Mouse (Mus musculus) embryonic facial prominence, embryonic 14.5 days (tissue): ENCODE measurements around the gene Bbs1. TPM values are rescaled to one million over a fixed set of nuclear protein-coding genes. Genes with fewer than 3 reads are reported as not detected.

ENCODE experiments used
- ATAC-seq: fragments of 200-750 bp; cut with Nextera tagmentation; 2 replicates; pipeline ENCODE4 v1.8.0; 2017; ENCODE audit warnings: low read depth, moderate number of reproducible peaks, moderate TSS enrichment
- DNase-seq: peaks from one replicate; pipeline ENCODE4 v3.0.0-alpha.2; 2015; ENCODE audit warnings: low spot score
- H3K27ac ChIP-seq: fragments of 300-500 bp; sonication (generic); replicated peaks from 2 replicates; pipeline ENCODE4 v1.5.1; 2014; ENCODE audit warnings: low read depth, mild to moderate bottlenecking, low read length, moderate library complexity
- H3K27me3 ChIP-seq: fragments of 300-500 bp; sonication (generic); replicated peaks from 2 replicates; pipeline ENCODE4 v1.6.1; 2014; ENCODE audit warnings: low read length; ENCODE audit not compliant: control insufficient read depth, insufficient read depth
- H3K36me3 ChIP-seq: fragments of 300-500 bp; sonication (generic); 2 replicates; pipeline ENCODE4 v1.6.1; 2014; ENCODE audit warnings: low read length, mixed read lengths; ENCODE audit not compliant: control insufficient read depth, insufficient read depth
- H3K4me1 ChIP-seq: fragments of 300-500 bp; sonication (generic); 2 replicates; pipeline ENCODE4 v1.6.1; 2014; ENCODE audit warnings: antibody characterized with exemption, low read length; ENCODE audit not compliant: control insufficient read depth, insufficient read depth
- H3K4me2 ChIP-seq: fragments of 300-500 bp; sonication (generic); 2 replicates; pipeline ENCODE4 v1.6.1; 2014; ENCODE audit warnings: low read depth, mild to moderate bottlenecking, low read length, moderate library complexity, mixed read lengths
- H3K4me3 ChIP-seq: fragments of 300-500 bp; sonication (generic); 2 replicates; pipeline ENCODE4 v1.5.1; 2014; ENCODE audit warnings: low read depth, mild to moderate bottlenecking, low read length
- H3K9ac ChIP-seq: fragments of 300-500 bp; sonication (generic); 2 replicates; pipeline ENCODE4 v1.6.1; 2014; ENCODE audit warnings: low read depth, mild to moderate bottlenecking, low read length, moderate library complexity, mixed read lengths
- H3K9me3 ChIP-seq: fragments of 300-500 bp; sonication (generic); 2 replicates; pipeline ENCODE4 v1.6.1; 2016; ENCODE audit warnings: low read length; ENCODE audit not compliant: control insufficient read depth
- WGBS: fragments of 180-500 bp; shearing (Covaris S2); extraction: QIAGEN DNeasy Blood & Tissue Kit; methylation state at CpG from one replicate; pipeline ENCODE4 v1.1.7; 2014; 5-methylcytosine and 5-hydroxymethylcytosine counted together
- polyA plus RNA-seq: library from polyadenylated mRNA; unstranded; fragments of >200 nt; fragmentation: Nextera tagmentation; extraction: Ambion mirVana; gene quantifications from 2 replicates; pipeline ENCODE4 v1.2.1, GENCODE M21; 2014

The Bbs1 gene
- polyA plus RNA-seq, 1 experiment from 2014 or later = 4.2 TPM

- no peaks in the 10 kb centered on the region for H3K27me3 ChIP-seq
- peak; percentile 59 for DNase-seq
- 0 out of 2 replicates have a peak, but pooled peaks have one; percentile 26 for ATAC-seq
- H3K4me3 ChIP-seq = no peak overlapping the region
- no peaks in the 10 kb centered on the region for H3K9me3 ChIP-seq
- peaks cover 11% of the 10 kb centered on the region; the same call in 1 of the 2 replicates for H3K36me3 ChIP-seq
- no peak overlapping the region for H3K9ac ChIP-seq
- H3K4me2 ChIP-seq = no peak overlapping the region
- H3K4me1 ChIP-seq = no peaks in the 10 kb centered on the region
- H3K27ac ChIP-seq = no peak overlapping the region
- 50% methylated on average over 9 of the region's 9 CpGs for WGBS
Measured at GRCm38 (mm10) chr19:4898972-4899371, 7.5 kb downstream of the Bbs1 start.

GRCm38 (mm10) chr19:4896780-4897520 lies 9.5 kb downstream of the Bbs1 start:
- WGBS = 62% methylated on average over 21 of the region's 21 CpGs
- no peak overlapping the region for H3K9ac ChIP-seq
- no peak for DNase-seq
- H3K4me2 ChIP-seq = no peak overlapping the region
- peaks cover 14% of the 10 kb centered on the region; the same call in 1 of the 2 replicates for H3K36me3 ChIP-seq
- ATAC-seq = no peak
- no peaks in the 10 kb centered on the region for H3K27me3 ChIP-seq
- no peaks in the 10 kb centered on the region for H3K9me3 ChIP-seq
- H3K4me1 ChIP-seq = no peaks in the 10 kb centered on the region
- no peak overlapping the region for H3K27ac ChIP-seq
- no peak overlapping the region for H3K4me3 ChIP-seq

GRCm38 (mm10) chr19:4891798-4892197 lies 14.6 kb downstream of the Bbs1 start:
- 83% methylated on average over 3 of the region's 3 CpGs for WGBS
- H3K9me3 ChIP-seq = no peaks in the 10 kb centered on the region

GRCm38 (mm10) chr19:4889791-4890190 lies 16.6 kb downstream of the Bbs1 start:
- no peaks in the 10 kb centered on the region for H3K27me3 ChIP-seq
- DNase-seq (no peak), ATAC-seq (no peak)
- H3K9ac ChIP-seq = no peak overlapping the region
- no peak overlapping the region for H3K27ac ChIP-seq
- WGBS = 84% methylated on average over 10 of the region's 10 CpGs
- no peak overlapping the region for H3K4me3 ChIP-seq
- no peaks in the 10 kb centered on the region for H3K9me3 ChIP-seq
- H3K4me2 ChIP-seq = no peak overlapping the region
- no peaks in the 10 kb centered on the region for H3K4me1 ChIP-seq
- H3K36me3 ChIP-seq = peaks cover 10% of the 10 kb centered on the region; the same call in 1 of the 2 replicates

More at GRCm38 (mm10) chr19:4891798-4892197, 14.6 kb downstream of the Bbs1 start:
- Histone ChIP-seq H3K9ac (0 out of 2 replicates have a peak overlapping the region, but pooled peaks have one; percentile 11), H3K4me2 (no peak overlapping the region), H3K27ac (no peak overlapping the region), H3K4me1 (no peaks in the 10 kb centered on the region), H3K36me3 (peaks cover 10% of the 10 kb centered on the region; the same call in 1 of the 2 replicates), H3K27me3 (no peaks in the 10 kb centered on the region), H3K4me3 (no peak overlapping the region)
- DNase-seq = no peak
- no peak for ATAC-seq

- ATAC-seq (no peak), DNase-seq (no peak)
- Histone ChIP-seq H3K9me3 (no peaks in the 10 kb centered on the region), H3K4me3 (no peak overlapping the region), H3K4me1 (0 out of 2 replicates have a peak, but pooled peaks cover 3% of the 10 kb centered on the region), H3K4me2 (no peak overlapping the region), H3K27me3 (no peaks in the 10 kb centered on the region), H3K9ac (no peak overlapping the region), H3K36me3 (no peaks in the 10 kb centered on the region), H3K27ac (no peak overlapping the region)
- 87% methylated on average over 4 of the region's 4 CpGs for WGBS
Measured at GRCm38 (mm10) chr19:4883961-4884360, 22.5 kb downstream of the Bbs1 start.

- H3K4me1 ChIP-seq = peaks cover 12% of the 10 kb centered on the region; the same call in 1 of the 2 replicates
- peak overlapping the region; percentile 95 for H3K4me3 ChIP-seq
- no peak overlapping the region for H3K27ac ChIP-seq
- H3K4me2 ChIP-seq = peak overlapping the region; percentile 83
- 47% methylated on average over 10 of the region's 10 CpGs for WGBS
- no peak for DNase-seq
- peak overlapping the region; percentile 88 for H3K9ac ChIP-seq
- H3K9me3 ChIP-seq = no peaks in the 10 kb centered on the region
- no peaks in the 10 kb centered on the region for H3K36me3 ChIP-seq
- no peaks in the 10 kb centered on the region for H3K27me3 ChIP-seq
- ATAC-seq = no peak
Measured at GRCm38 (mm10) chr19:4879324-4879703, 27.1 kb downstream of the Bbs1 start.

GRCm38 (mm10) chr19:4878405-4879323 lies 27.8 kb downstream of the Bbs1 start, which contains the start of gene Zdhhc24:
TSS of gene Zdhhc24 (plus strand) at chr19:4878668.
- no peaks in the 10 kb centered on the region for H3K27me3 ChIP-seq
- peak; percentile 98 for DNase-seq

GRCm38 (mm10) chr19:4877785-4878184 lies 28.6 kb downstream of the Bbs1 start, which contains the start of gene Actn3:
TSS of gene Actn3 (minus strand) at chr19:4877909.
- DNase-seq (peak; percentile 52), ATAC-seq (peak; percentile 10; the same call in 1 of the 2 replicates)
- H3K4me2 ChIP-seq = peak within 1 kb of the TSS; percentile 83

More at GRCm38 (mm10) chr19:4878405-4879323, 27.8 kb downstream of the Bbs1 start, which contains the start of gene Zdhhc24:
- Histone ChIP-seq H3K4me3 (peak within 1 kb of the TSS; percentile 95), H3K4me1 (peaks cover 12% of the 10 kb centered on the region; the same call in 1 of the 2 replicates), H3K9ac (peak within 1 kb of the TSS; percentile 88), H3K4me2 (peak within 1 kb of the TSS; percentile 83), H3K9me3 (no peaks in the 10 kb centered on the region), H3K27ac (peak within 1 kb of the TSS; percentile 64; the same call in 1 of the 2 replicates), H3K36me3 (no peaks in the 10 kb centered on the region)
- 1% methylated on average over 44 of the region's 52 CpGs for WGBS
- ATAC-seq = peak; percentile 98

More at GRCm38 (mm10) chr19:4877785-4878184, 28.6 kb downstream of the Bbs1 start, which contains the start of gene Actn3:
- peak within 1 kb of the TSS; percentile 95 for H3K4me3 ChIP-seq
- peaks cover 12% of the 10 kb centered on the region; the same call in 1 of the 2 replicates for H3K4me1 ChIP-seq
- peak within 1 kb of the TSS; percentile 88 for H3K9ac ChIP-seq
- peak within 1 kb of the TSS; percentile 64; the same call in 1 of the 2 replicates for H3K27ac ChIP-seq
- H3K36me3 ChIP-seq = no peaks in the 10 kb centered on the region
- WGBS = 5% methylated on average over 15 of the region's 17 CpGs
- H3K9me3 ChIP-seq = no peaks in the 10 kb centered on the region
- H3K27me3 ChIP-seq = no peaks in the 10 kb centered on the region
